Mouse (Mus musculus) forebrain, embryonic 16.5 days (tissue): Measurements from ENCODE around the gene Pigt. TPM values are rescaled to one million over a fixed set of nuclear protein-coding genes. Genes with fewer than 3 reads are reported as not detected.

Source experiments
- ATAC-seq: fragments of 200-750 bp; cut with Nextera tagmentation; 2 replicates; pipeline ENCODE4 v1.8.0; 2017; ENCODE audit warnings: mild to moderate bottlenecking, moderate library complexity
- H3K27ac ChIP-seq: fragments of 300-500 bp; sonication (generic); 2 replicates; pipeline ENCODE4 v1.5.1; 2014; ENCODE audit warnings: low read length, control low read depth
- H3K27me3 ChIP-seq: fragments of 300-500 bp; sonication (generic); replicated peaks from 2 replicates; pipeline ENCODE4 v1.6.1; 2014; ENCODE audit warnings: low read length; ENCODE audit not compliant: control insufficient read depth, insufficient read depth
- H3K36me3 ChIP-seq: fragments of 300-500 bp; sonication (generic); 2 replicates; pipeline ENCODE4 v1.6.1; 2014; ENCODE audit not compliant: control insufficient read depth, insufficient read depth
- H3K4me1 ChIP-seq: fragments of 300-500 bp; sonication (generic); replicated peaks from 2 replicates; pipeline ENCODE4 v1.6.1; 2014; ENCODE audit warnings: low read length; ENCODE audit not compliant: control insufficient read depth, insufficient read depth
- H3K4me2 ChIP-seq: fragments of 300-500 bp; sonication (generic); 2 replicates; pipeline ENCODE4 v1.6.1; 2014; ENCODE audit warnings: mild to moderate bottlenecking, low read length, control low read depth
- H3K4me3 ChIP-seq: fragments of 300-500 bp; sonication (generic); replicated peaks from 2 replicates; pipeline ENCODE4 v1.5.1; 2014; ENCODE audit warnings: mild to moderate bottlenecking, low read length, control low read depth
- H3K9ac ChIP-seq: fragments of 300-500 bp; sonication (generic); replicated peaks from 2 replicates; pipeline ENCODE4 v1.6.1; 2014; ENCODE audit warnings: low read depth, low read length, control low read depth
- H3K9me3 ChIP-seq: fragments of 300-500 bp; sonication (generic); 2 replicates; pipeline ENCODE4 v1.6.1; 2016; ENCODE audit warnings: low read length; ENCODE audit not compliant: control insufficient read depth
- WGBS: fragments of 180-500 bp; shearing (Covaris S2); extraction: QIAGEN DNeasy Blood & Tissue Kit; methylation state at CpG from one replicate; pipeline ENCODE4 v1.1.7; 2014; 5-methylcytosine and 5-hydroxymethylcytosine counted together
- polyA plus RNA-seq: library from polyadenylated mRNA; unstranded; fragments of >200 nt; fragmentation: Nextera tagmentation; extraction: Ambion mirVana; gene quantifications from 2 replicates; pipeline ENCODE4 v1.2.1, GENCODE M21; 2015

Gene Pigt
- polyA plus RNA-seq, 1 experiment from 2014 or later: 68.3 TPM

DNA sequence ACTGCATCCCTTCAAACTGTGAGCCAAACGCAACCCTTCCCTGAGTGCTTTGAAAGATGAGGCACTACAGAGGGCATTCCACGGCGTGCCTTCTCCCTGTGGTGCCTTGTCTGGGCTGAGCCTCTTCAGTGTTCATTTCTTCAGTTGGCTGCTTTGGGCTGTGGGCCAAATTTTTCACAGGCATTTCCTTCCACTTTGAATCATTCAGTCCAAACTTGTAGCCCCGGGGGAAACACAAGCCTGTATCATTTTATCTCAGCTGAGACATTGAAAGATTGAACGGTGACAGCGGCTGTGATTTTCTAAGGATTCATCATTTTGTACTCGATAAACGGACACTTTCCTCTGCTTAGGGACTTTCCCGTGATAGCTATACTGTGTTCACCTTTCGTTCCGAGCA lies 19.3 kb downstream of the Pigt start:
- Histone ChIP-seq H3K4me2 (no peak overlapping the region), H3K4me1 (no peaks in the 10 kb centered on the region; the same call in 1 of the 2 replicates), H3K4me3 (no peak overlapping the region), H3K36me3 (no peaks in the 10 kb centered on the region), H3K27me3 (no peaks in the 10 kb centered on the region), H3K9me3 (no peaks in the 10 kb centered on the region), H3K9ac (no peak overlapping the region), H3K27ac (no peak overlapping the region)
- ATAC-seq: no peak
- WGBS: 86% methylated on average over 11 of the region's 11 CpGs

DNA sequence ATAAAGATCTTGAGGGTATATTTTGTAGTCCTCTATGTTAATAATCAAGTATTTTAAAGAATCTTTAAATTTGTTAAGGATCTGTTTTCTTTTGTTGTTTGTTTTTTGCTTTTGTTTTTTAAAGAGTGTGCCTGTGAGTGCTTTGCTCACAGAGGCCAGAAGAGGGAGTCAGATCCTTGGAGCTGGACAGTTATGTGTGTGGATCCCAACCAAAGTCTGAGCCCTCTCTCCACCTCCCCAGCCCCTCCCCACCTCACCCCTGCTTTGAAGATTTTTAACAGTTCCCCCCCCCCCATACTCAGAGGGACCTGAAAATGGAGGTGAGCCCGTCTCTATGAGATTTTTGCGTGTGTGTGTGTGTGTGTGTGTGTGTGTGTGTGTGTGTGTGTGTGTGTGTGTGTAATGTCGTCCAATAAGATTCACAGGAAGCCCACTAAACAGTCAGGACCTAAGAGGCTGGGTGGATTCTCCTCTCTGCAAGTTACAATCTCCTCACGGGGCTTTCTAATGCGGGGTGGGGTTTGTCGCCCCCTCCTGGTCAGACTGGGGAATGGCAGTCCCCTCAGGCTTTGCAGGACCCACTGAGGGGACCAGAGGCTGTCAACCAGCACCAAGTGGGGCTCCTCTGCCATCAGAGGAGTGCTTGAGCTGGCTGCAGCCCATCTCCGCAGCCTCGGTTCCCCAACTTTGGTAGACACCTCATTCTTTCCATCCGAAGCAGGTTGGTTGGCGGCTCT lies 20.3 kb downstream of the Pigt start:
- Histone ChIP-seq H3K4me2 (no peak overlapping the region), H3K27ac (no peak overlapping the region), H3K27me3 (no peaks in the 10 kb centered on the region), H3K4me1 (no peaks in the 10 kb centered on the region; the same call in 1 of the 2 replicates), H3K9me3 (no peaks in the 10 kb centered on the region), H3K4me3 (no peak overlapping the region), H3K36me3 (no peaks in the 10 kb centered on the region), H3K9ac (no peak overlapping the region)
- WGBS: 33% methylated on average over 10 of the region's 10 CpGs
- ATAC-seq: no peak

DNA sequence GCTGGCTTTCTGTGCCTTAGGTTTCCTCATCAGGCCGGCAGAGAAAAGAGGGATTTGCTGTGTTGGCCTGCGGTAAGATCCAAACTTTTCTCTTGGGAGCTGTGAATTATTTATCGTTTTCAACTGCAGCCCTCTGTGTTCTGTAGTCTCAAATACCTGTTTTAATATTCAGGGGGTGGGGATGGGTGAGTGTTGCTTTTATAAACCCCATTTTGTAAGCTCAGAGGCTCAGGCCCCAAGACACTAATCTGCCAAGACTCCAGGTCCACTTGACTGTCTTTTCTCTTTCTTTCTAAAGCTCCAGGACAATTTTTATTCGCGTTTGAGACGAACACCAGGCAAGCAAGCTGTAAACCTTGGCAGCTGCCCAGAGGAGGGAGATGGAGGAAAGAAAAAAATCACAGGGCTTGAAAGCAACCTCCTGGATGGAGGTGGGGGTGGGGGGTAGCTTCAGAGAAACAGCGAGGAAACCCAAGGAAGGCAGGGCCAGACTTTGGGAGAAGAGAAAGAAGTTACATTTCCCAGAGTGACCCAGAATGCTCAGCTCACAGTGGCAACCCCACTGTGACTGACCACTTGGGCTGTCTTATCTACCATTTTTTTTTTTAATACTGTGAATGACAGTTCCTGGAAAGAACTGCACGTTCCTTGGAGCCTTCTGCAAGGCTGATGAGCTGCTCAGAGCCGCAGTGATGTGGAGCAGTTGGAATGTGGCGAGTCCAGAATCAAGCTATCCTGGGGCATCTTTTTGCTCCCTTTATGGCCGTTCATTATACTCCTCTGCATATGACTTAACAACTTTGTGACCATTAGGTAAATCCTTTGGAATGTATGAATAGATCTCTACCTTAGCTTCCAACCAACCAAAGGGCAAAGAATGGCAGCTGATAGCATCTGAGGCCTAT lies 21.2 kb downstream of the Pigt start:
- WGBS: 39% methylated on average over 11 of the region's 11 CpGs
- H3K4me3 ChIP-seq: no peak overlapping the region

DNA sequence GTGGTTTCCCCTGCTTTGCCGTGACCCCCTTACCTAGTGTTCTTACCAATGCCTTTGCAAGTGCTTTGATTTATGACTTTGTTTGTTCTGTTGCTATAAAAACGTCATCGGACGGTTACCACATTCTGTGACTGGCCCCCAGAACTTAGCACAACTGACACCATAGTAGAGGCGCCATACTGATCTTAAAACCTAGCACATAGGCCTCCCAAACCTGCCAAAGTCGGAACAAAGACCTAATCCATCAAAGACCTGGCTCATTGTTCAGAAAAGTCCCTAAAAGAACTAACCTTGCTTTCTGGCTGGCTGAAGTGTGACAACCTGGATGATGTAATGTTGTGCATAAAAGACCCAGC lies 21.8 kb downstream of the Pigt start:
- Histone ChIP-seq H3K4me3 (no peak overlapping the region), H3K4me2 (no peak overlapping the region), H3K36me3 (no peaks in the 10 kb centered on the region), H3K27ac (no peak overlapping the region), H3K27me3 (no peaks in the 10 kb centered on the region), H3K4me1 (no peaks in the 10 kb centered on the region; the same call in 1 of the 2 replicates), H3K9me3 (no peaks in the 10 kb centered on the region), H3K9ac (no peak overlapping the region)
- WGBS: 51% methylated on average over 6 of the region's 6 CpGs
- no peak for ATAC-seq

More for the DNA sequence above, 21.2 kb downstream of the Pigt start:
- Histone ChIP-seq H3K36me3 (no peaks in the 10 kb centered on the region), H3K9ac (no peak overlapping the region), H3K27me3 (no peaks in the 10 kb centered on the region), H3K4me2 (no peak overlapping the region), H3K4me1 (no peaks in the 10 kb centered on the region; the same call in 1 of the 2 replicates), H3K9me3 (no peaks in the 10 kb centered on the region), H3K27ac (no peak overlapping the region)
- ATAC-seq: no peak

DNA sequence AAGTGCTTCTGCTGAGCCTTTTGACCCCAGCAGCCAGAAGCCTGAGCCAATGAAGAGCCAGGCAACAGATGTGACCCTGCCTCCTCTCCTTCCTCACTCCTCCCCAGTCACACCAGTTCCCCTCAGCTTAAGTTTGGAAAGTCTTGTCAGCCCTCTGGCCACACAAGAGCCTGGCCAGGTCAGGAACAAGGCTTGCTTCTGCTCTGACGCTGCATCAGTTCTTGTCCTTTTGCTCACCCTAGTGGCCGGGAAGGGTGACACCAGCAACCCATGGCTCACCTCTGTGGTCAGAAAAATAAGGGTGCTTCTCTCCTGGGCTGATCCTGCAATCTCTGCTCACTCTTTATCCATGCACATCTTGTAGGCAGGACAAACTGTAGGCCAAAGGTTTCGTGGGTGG lies 23.5 kb downstream of the Pigt start:
- H3K4me3 ChIP-seq: no peak overlapping the region
- H3K36me3 ChIP-seq: no peaks in the 10 kb centered on the region
- no peaks in the 10 kb centered on the region; the same call in 1 of the 2 replicates for H3K4me1 ChIP-seq
- H3K27ac ChIP-seq: no peak overlapping the region
- no peak overlapping the region for H3K4me2 ChIP-seq
- 15% methylated on average over 3 of the region's 3 CpGs for WGBS
- H3K27me3 ChIP-seq: no peaks in the 10 kb centered on the region
- no peaks in the 10 kb centered on the region for H3K9me3 ChIP-seq
- no peak for ATAC-seq
- H3K9ac ChIP-seq: no peak overlapping the region

DNA sequence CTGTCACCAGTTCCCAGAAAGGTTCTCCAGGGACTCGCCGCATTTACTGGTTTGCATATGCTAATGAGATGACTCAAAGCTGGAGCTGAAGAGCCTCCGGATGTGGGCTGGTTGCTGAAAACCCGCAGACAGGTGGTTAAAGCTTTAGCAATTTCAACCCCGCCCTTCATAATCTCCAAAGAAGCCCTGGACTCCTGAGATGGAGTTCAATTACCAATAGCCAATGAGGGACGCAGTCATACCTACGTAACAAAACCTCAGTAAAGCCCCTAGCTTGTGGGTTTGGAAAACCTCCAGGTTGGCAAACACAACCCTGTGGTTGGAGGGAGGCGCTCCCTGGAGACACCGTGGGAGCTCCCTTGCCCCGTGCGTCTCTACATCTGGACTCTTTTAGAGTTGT lies 24.5 kb downstream of the Pigt start:
- Histone ChIP-seq H3K9ac (no peak overlapping the region), H3K4me2 (peak overlapping the region; percentile 1; the same call in 1 of the 2 replicates), H3K27me3 (no peaks in the 10 kb centered on the region), H3K4me3 (no peak overlapping the region), H3K36me3 (no peaks in the 10 kb centered on the region), H3K27ac (no peak overlapping the region), H3K9me3 (no peaks in the 10 kb centered on the region), H3K4me1 (no peaks in the 10 kb centered on the region; the same call in 1 of the 2 replicates)
- ATAC-seq: no peak
- 13% methylated on average over 11 of the region's 11 CpGs for WGBS

DNA sequence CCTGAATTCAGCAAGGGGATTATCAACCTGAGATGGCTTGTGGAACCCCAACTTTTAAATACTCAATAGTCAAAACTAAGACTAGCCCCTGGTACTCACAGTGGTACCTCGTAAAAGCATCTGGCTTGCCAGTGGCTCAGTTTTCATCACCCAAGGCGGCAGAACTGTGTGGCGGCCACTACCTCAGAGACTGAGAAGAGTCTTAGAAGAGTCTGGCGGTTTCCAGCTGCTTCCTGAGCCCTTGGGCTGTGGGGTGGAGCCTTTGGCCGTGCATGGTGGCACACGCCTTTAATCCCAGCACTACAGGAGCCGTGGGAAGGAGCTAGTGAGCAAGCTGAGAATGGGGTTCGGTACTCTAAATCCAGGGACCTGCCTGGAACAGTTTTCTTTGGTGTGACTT lies 25.0 kb downstream of the Pigt start:
- H3K27ac ChIP-seq: no peak overlapping the region
- no peaks in the 10 kb centered on the region for H3K27me3 ChIP-seq
- no peaks in the 10 kb centered on the region; the same call in 1 of the 2 replicates for H3K4me1 ChIP-seq
- no peak overlapping the region for H3K9ac ChIP-seq
- no peak for ATAC-seq
- H3K9me3 ChIP-seq: no peaks in the 10 kb centered on the region
- no peaks in the 10 kb centered on the region for H3K36me3 ChIP-seq
- H3K4me3 ChIP-seq: no peak overlapping the region
- no peak overlapping the region for H3K4me2 ChIP-seq
- WGBS: 23% methylated on average over 8 of the region's 8 CpGs

DNA sequence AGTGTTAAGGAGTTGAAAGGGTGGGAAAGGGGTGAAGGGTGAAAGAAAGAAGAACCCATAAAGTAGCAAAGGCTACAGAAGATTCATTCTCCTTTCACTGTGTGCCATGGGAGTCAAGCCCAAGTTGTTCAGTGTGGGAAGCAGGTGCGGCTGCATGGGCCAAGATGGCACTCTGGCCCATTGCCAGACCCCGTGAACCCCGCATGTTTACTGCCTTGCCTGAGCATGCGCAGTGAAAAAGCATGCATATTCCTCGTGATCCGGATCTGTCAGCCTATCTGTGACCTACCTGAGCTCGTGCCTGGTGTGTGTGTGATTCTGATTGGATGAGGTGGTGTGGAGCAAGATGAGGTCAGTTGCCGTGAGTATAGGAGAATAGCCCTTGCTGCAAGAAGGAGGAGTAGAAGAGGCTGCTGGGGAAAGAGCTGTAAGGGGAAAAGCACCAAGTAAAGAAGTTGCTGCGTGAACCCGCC lies 26.0 kb downstream of the Pigt start:
- H3K4me3 ChIP-seq: no peak overlapping the region
- WGBS: 76% methylated on average over 10 of the region's 10 CpGs
- no peaks in the 10 kb centered on the region for H3K36me3 ChIP-seq
- no peaks in the 10 kb centered on the region for H3K27me3 ChIP-seq
- no peak overlapping the region for H3K9ac ChIP-seq
- H3K4me1 ChIP-seq: no peaks in the 10 kb centered on the region; the same call in 1 of the 2 replicates
- no peak overlapping the region for H3K4me2 ChIP-seq
- no peak overlapping the region for H3K27ac ChIP-seq
- no peaks in the 10 kb centered on the region for H3K9me3 ChIP-seq
- no peak for ATAC-seq

DNA sequence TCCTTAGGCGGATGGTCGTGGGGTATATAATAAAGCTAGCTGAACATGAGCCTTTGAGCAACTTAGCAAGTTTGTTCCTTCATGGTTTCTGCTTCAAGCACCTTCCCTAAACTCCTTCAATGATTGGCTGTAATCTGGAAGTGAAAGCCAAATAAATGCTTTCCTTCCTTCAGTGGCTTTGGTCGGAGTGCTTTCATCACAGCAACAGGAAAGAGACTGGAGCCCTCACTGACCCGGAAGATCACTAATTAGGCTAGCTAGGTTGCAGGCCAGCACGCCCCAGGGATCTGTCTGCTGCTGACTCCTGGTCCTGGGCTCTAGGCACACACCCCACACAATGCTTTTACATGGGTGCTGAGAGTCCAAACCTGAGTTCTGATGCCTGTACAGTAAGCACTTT lies 31.2 kb downstream of the Pigt start:
- no peaks in the 10 kb centered on the region for H3K4me1 ChIP-seq
- no peaks in the 10 kb centered on the region for H3K27me3 ChIP-seq
- no peak overlapping the region for H3K9ac ChIP-seq
- H3K4me3 ChIP-seq: no peak overlapping the region
- no peak for ATAC-seq
- no peak overlapping the region for H3K27ac ChIP-seq
- no peaks in the 10 kb centered on the region for H3K36me3 ChIP-seq
- 70% methylated on average over 5 of the region's 5 CpGs for WGBS
- H3K9me3 ChIP-seq: no peaks in the 10 kb centered on the region
- no peak overlapping the region for H3K4me2 ChIP-seq
